Mouse (Mus musculus) hindbrain, embryonic 13.5 days (tissue): Measurements from ENCODE around the gene Arhgef28. TPM values are rescaled to one million over a fixed set of nuclear protein-coding genes. Genes with fewer than 3 reads are reported as not detected.

Experiments used
- ATAC-seq: fragments of 200-750 bp; cut with Nextera tagmentation; 2 replicates; pipeline ENCODE4 v1.8.0; 2017; ENCODE audit warnings: moderate TSS enrichment; ENCODE audit not compliant: low FRiP score
- H3K27ac ChIP-seq: fragments of 300-500 bp; sonication (generic); 2 replicates; pipeline ENCODE4 v1.5.1; 2015; ENCODE audit warnings: inconsistent platforms, mild to moderate bottlenecking, moderate library complexity
- H3K27me3 ChIP-seq: fragments of 300-500 bp; sonication (generic); 2 replicates; pipeline ENCODE4 v1.6.1; 2015; ENCODE audit warnings: mild to moderate bottlenecking, inconsistent platforms
- H3K36me3 ChIP-seq: fragments of 300-500 bp; sonication (generic); 2 replicates; pipeline ENCODE4 v1.6.1; 2015; ENCODE audit warnings: mild to moderate bottlenecking, inconsistent platforms
- H3K4me1 ChIP-seq: fragments of 300-500 bp; sonication (generic); replicated peaks from 2 replicates; pipeline ENCODE4 v1.6.1; 2015; ENCODE audit warnings: inconsistent platforms
- H3K4me2 ChIP-seq: fragments of 300-500 bp; sonication (generic); 2 replicates; pipeline ENCODE4 v1.6.1; 2015; ENCODE audit warnings: inconsistent platforms, mild to moderate bottlenecking, moderate library complexity
- H3K4me3 ChIP-seq: fragments of 300-500 bp; sonication (generic); 2 replicates; pipeline ENCODE4 v1.5.1; 2015; ENCODE audit warnings: mild to moderate bottlenecking, inconsistent platforms
- H3K9ac ChIP-seq: fragments of 300-500 bp; sonication (generic); 2 replicates; pipeline ENCODE4 v1.6.1; 2015; ENCODE audit warnings: mild to moderate bottlenecking, inconsistent platforms
- H3K9me3 ChIP-seq: fragments of 300-500 bp; sonication (generic); 2 replicates; pipeline ENCODE4 v1.6.1; 2016; ENCODE audit warnings: inconsistent platforms
- WGBS: fragments of 180-500 bp; shearing (Covaris S2); methylation state at CpG from one replicate; pipeline ENCODE4 v1.1.7; 2015; 5-methylcytosine and 5-hydroxymethylcytosine counted together
- polyA plus RNA-seq: library from polyadenylated mRNA; unstranded; fragments of >200 nt; fragmentation: Nextera tagmentation; extraction: Ambion mirVana; gene quantifications from 2 replicates; pipeline ENCODE4 v1.2.1, GENCODE M21; 2015

The Arhgef28 gene
- polyA plus RNA-seq, 1 experiment from 2014 or later = 15.9 TPM

- 30% methylated on average over 3 of the region's 3 CpGs for WGBS
- Histone ChIP-seq H3K36me3 (no peaks in the 10 kb centered on the region), H3K4me2 (no peak overlapping the region), H3K27me3 (no peaks in the 10 kb centered on the region), H3K9me3 (no peaks in the 10 kb centered on the region), H3K4me3 (no peak overlapping the region), H3K4me1 (peaks cover 27% of the 10 kb centered on the region), H3K27ac (peak overlapping the region; percentile 90), H3K9ac (peak overlapping the region; percentile 26; the same call in 1 of the 2 replicates)
- peak; percentile 82 for ATAC-seq
Observed at GRCm38 (mm10) chr13:97900380-97900758, 305.9 kb downstream of the Arhgef28 start.

- H3K4me3 ChIP-seq = no peak overlapping the region
- H3K36me3 ChIP-seq = no peaks in the 10 kb centered on the region
- no peaks in the 10 kb centered on the region for H3K9me3 ChIP-seq
- H3K27me3 ChIP-seq = no peaks in the 10 kb centered on the region
- 39% methylated on average over 14 of the region's 14 CpGs for WGBS
- peak overlapping the region; percentile 90 for H3K27ac ChIP-seq
- H3K4me2 ChIP-seq = no peak overlapping the region
- peak overlapping the region; percentile 26; the same call in 1 of the 2 replicates for H3K9ac ChIP-seq
- H3K4me1 ChIP-seq = peaks cover 27% of the 10 kb centered on the region
- ATAC-seq = peak; percentile 61
Observed at GRCm38 (mm10) chr13:97899604-97900379, 306.4 kb downstream of the Arhgef28 start.

GRCm38 (mm10) chr13:97898590-97898989, 307.6 kb downstream of the Arhgef28 start:
- H3K36me3 ChIP-seq = no peaks in the 10 kb centered on the region
- ATAC-seq = no peak
- WGBS = 58% methylated on average over 2 of the region's 2 CpGs

GRCm38 (mm10) chr13:97893031-97893825, 313.0 kb downstream of the Arhgef28 start:
- no peaks in the 10 kb centered on the region for H3K36me3 ChIP-seq
- 0 out of 2 replicates have a peak, but pooled peaks have one; percentile 38 for ATAC-seq
- 0 out of 2 replicates have a peak overlapping the region, but pooled peaks have one; percentile 26 for H3K9ac ChIP-seq
- H3K4me1 ChIP-seq = peaks cover 31% of the 10 kb centered on the region
- H3K27ac ChIP-seq = peak overlapping the region; percentile 90
- H3K27me3 ChIP-seq = no peaks in the 10 kb centered on the region
- H3K9me3 ChIP-seq = no peaks in the 10 kb centered on the region
- WGBS = 28% methylated on average over 10 of the region's 10 CpGs
- no peak overlapping the region for H3K4me3 ChIP-seq
- peak overlapping the region; percentile 27 for H3K4me2 ChIP-seq

More at GRCm38 (mm10) chr13:97898590-97898989, 307.6 kb downstream of the Arhgef28 start:
- Histone ChIP-seq H3K4me3 (no peak overlapping the region), H3K27me3 (no peaks in the 10 kb centered on the region), H3K9ac (no peak overlapping the region), H3K4me2 (no peak overlapping the region), H3K27ac (no peak overlapping the region), H3K4me1 (peaks cover 31% of the 10 kb centered on the region), H3K9me3 (no peaks in the 10 kb centered on the region)

GRCm38 (mm10) chr13:97892089-97892884, 314.0 kb downstream of the Arhgef28 start:
- WGBS = 29% methylated on average over 15 of the region's 15 CpGs
- Histone ChIP-seq H3K27me3 (no peaks in the 10 kb centered on the region), H3K36me3 (no peaks in the 10 kb centered on the region), H3K4me1 (peaks cover 41% of the 10 kb centered on the region), H3K9ac (no peak overlapping the region), H3K4me2 (peak overlapping the region; percentile 27), H3K9me3 (no peaks in the 10 kb centered on the region), H3K4me3 (no peak overlapping the region), H3K27ac (peak overlapping the region; percentile 90)
- ATAC-seq = peak; percentile 86

GRCm38 (mm10) chr13:97888046-97888445, 318.2 kb downstream of the Arhgef28 start:
- no peak overlapping the region for H3K27ac ChIP-seq

GRCm38 (mm10) chr13:97887558-97887957, 318.7 kb downstream of the Arhgef28 start:
- no peaks in the 10 kb centered on the region for H3K9me3 ChIP-seq
- WGBS = 52% methylated on average over 7 of the region's 7 CpGs
- no peaks in the 10 kb centered on the region for H3K36me3 ChIP-seq
- no peak overlapping the region for H3K9ac ChIP-seq
- no peak overlapping the region; the same call in 1 of the 2 replicates for H3K27ac ChIP-seq
- no peak for ATAC-seq
- H3K4me2 ChIP-seq = no peak overlapping the region
- peaks cover 35% of the 10 kb centered on the region for H3K4me1 ChIP-seq
- H3K4me3 ChIP-seq = no peak overlapping the region
- H3K27me3 ChIP-seq = no peaks in the 10 kb centered on the region

More at GRCm38 (mm10) chr13:97888046-97888445, 318.2 kb downstream of the Arhgef28 start:
- no peak overlapping the region for H3K4me3 ChIP-seq
- H3K4me2 ChIP-seq = no peak overlapping the region
- WGBS = 52% methylated on average over 6 of the region's 6 CpGs
- peaks cover 40% of the 10 kb centered on the region for H3K4me1 ChIP-seq
- no peaks in the 10 kb centered on the region for H3K9me3 ChIP-seq
- no peaks in the 10 kb centered on the region for H3K27me3 ChIP-seq
- no peak overlapping the region for H3K9ac ChIP-seq
- no peaks in the 10 kb centered on the region for H3K36me3 ChIP-seq
- ATAC-seq = no peak

- no peaks in the 10 kb centered on the region for H3K9me3 ChIP-seq
- no peaks in the 10 kb centered on the region for H3K36me3 ChIP-seq
- H3K4me2 ChIP-seq = no peak overlapping the region
- H3K27me3 ChIP-seq = no peaks in the 10 kb centered on the region
- H3K4me1 ChIP-seq = peaks cover 23% of the 10 kb centered on the region
- WGBS = 89% methylated on average over 10 of the region's 10 CpGs
- no peak overlapping the region for H3K9ac ChIP-seq
- H3K27ac ChIP-seq = no peak overlapping the region
- H3K4me3 ChIP-seq = no peak overlapping the region
- no peak for ATAC-seq
Observed at GRCm38 (mm10) chr13:97883629-97884028, 322.6 kb downstream of the Arhgef28 start.

- H3K9me3 ChIP-seq = no peaks in the 10 kb centered on the region
- H3K27ac ChIP-seq = no peak overlapping the region
- no peak for ATAC-seq
- H3K4me3 ChIP-seq = no peak overlapping the region
- no peak overlapping the region for H3K9ac ChIP-seq
- peaks cover 15% of the 10 kb centered on the region for H3K4me1 ChIP-seq
- WGBS = 64% methylated on average over 4 of the region's 4 CpGs
- H3K27me3 ChIP-seq = no peaks in the 10 kb centered on the region
- no peaks in the 10 kb centered on the region for H3K36me3 ChIP-seq
- no peak overlapping the region for H3K4me2 ChIP-seq
Observed at GRCm38 (mm10) chr13:97876450-97876849, 329.8 kb downstream of the Arhgef28 start.

GRCm38 (mm10) chr13:97876031-97876430, 330.2 kb downstream of the Arhgef28 start:
- H3K36me3 ChIP-seq = no peaks in the 10 kb centered on the region
- no peak overlapping the region for H3K4me3 ChIP-seq
- H3K27ac ChIP-seq = no peak overlapping the region
- no peak for ATAC-seq
- H3K4me2 ChIP-seq = no peak overlapping the region
- WGBS = 83% methylated on average over 6 of the region's 6 CpGs
- no peaks in the 10 kb centered on the region for H3K9me3 ChIP-seq
- H3K9ac ChIP-seq = no peak overlapping the region
- peaks cover 15% of the 10 kb centered on the region for H3K4me1 ChIP-seq
- H3K27me3 ChIP-seq = no peaks in the 10 kb centered on the region

- no peak for ATAC-seq
- H3K9ac ChIP-seq = no peak overlapping the region
- H3K36me3 ChIP-seq = no peaks in the 10 kb centered on the region
- H3K9me3 ChIP-seq = no peaks in the 10 kb centered on the region
- H3K27ac ChIP-seq = no peak overlapping the region
- H3K4me3 ChIP-seq = no peak overlapping the region
- peaks cover 24% of the 10 kb centered on the region for H3K4me1 ChIP-seq
- no peaks in the 10 kb centered on the region for H3K27me3 ChIP-seq
- no peak overlapping the region for H3K4me2 ChIP-seq
- WGBS = 85% methylated on average over 12 of the region's 12 CpGs
Observed at GRCm38 (mm10) chr13:97869428-97869827, 336.8 kb downstream of the Arhgef28 start.
